Mouse (Mus musculus): ENCODE results near the gene Macrod2. TPM values are rescaled to one million over a fixed set of nuclear protein-coding genes. Genes with fewer than 3 reads are reported as not detected.

Macrod2 gene
- total and polyA plus RNA-seq, 2 experiments from 2014 or later: 5.5 to 17.4 TPM

DNA sequence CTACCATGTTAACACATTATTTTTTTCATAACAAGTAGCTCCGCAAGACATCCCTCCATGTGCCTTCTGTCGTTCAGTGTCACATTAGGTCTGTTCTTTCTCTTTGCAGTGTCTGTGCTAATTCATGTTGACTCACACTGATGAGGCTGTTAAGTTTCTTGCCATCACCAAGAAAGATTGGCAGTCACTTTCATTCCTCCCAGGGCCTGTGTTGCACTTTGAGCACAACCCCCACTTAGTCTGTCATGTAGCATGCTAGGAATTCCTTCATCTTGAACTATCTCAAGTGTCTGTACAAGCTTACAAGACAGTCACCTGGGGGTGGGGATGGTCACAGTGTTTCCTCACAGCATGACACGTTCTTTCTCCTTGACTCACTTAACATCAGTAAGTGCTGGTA is 696.2 kb downstream of the Macrod2 start:
- Histone ChIP-seq H3K27me3 (ENCODE audit: control insufficient read depth, insufficient read depth, low read length) (no peaks in the 10 kb centered on the region), H3K9me3 (replicated peaks; ENCODE audit: control insufficient read depth, low read length) (0 out of 2 replicates have a peak, but pooled peaks cover 4% of the 10 kb centered on the region), H3K4me2 (ENCODE audit: low read depth, low read length) (no peak overlapping the region), H3K4me3 (ENCODE audit: low read depth, low read length) (no peak overlapping the region), H3K4me1 (ENCODE audit: control insufficient read depth, insufficient read depth) (no peaks in the 10 kb centered on the region), H3K27ac (ENCODE audit: low read depth) (no peak overlapping the region), H3K36me3 (replicated peaks; ENCODE audit: control insufficient read depth, insufficient read depth, low read length) (no peaks in the 10 kb centered on the region), H3K9ac (replicated peaks; ENCODE audit: low read depth, low read length) (no peak overlapping the region)
- 31% methylated on average over 3 of the region's 3 CpGs for WGBS
- no peak for ATAC-seq (ENCODE audit: insufficient read depth, low read depth)
- TF ChIP-seq CTCF (IDR thresholded peaks at IDR 0.05; ENCODE audit: low read depth): no peak
- TF ChIP-seq EP300 (IDR thresholded peaks at IDR 0.05; ENCODE audit: low read depth): no peak
- peak; percentile 16 for DNase-seq (ENCODE audit: low spot score)

DNA sequence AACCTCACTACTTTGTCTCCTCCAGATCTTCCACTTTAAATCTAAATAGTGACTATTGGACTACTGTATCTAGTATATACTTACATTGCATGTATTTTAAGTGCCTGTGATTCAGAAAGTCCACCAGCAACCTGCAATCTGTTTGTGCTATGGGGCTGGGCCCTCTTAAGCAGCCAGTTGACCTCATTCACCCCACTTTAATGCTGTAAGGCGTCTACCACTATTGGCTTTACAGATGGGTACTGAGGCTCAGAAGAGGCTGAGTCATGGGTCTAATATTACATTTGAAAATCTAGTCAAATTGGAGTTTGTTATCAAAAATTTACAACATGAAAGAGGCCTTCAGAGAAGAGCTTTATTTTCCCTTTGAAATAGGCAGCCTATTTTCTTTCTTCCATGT is 722.5 kb downstream of the Macrod2 start:
- DNase-seq (ENCODE audit: low spot score): no peak
- TF ChIP-seq EP300 (IDR thresholded peaks at IDR 0.05; ENCODE audit: low read depth): no peak
- Histone ChIP-seq H3K4me3 (ENCODE audit: low read depth, low read length) (no peak overlapping the region), H3K9ac (replicated peaks; ENCODE audit: low read depth, low read length) (no peak overlapping the region), H3K27me3 (ENCODE audit: control insufficient read depth, insufficient read depth, low read length) (no peaks in the 10 kb centered on the region), H3K4me2 (ENCODE audit: low read depth, low read length) (no peak overlapping the region), H3K27ac (ENCODE audit: low read depth) (no peak overlapping the region), H3K4me1 (ENCODE audit: control insufficient read depth, insufficient read depth) (0 out of 2 replicates have a peak, but pooled peaks cover 3% of the 10 kb centered on the region), H3K9me3 (replicated peaks; ENCODE audit: control insufficient read depth, low read length) (no peaks in the 10 kb centered on the region), H3K36me3 (replicated peaks; ENCODE audit: control insufficient read depth, insufficient read depth, low read length) (no peaks in the 10 kb centered on the region)
- ATAC-seq (ENCODE audit: insufficient read depth, low read depth): no peak
- WGBS: 61% methylated on average over 1 of the region's 1 CpGs

DNA sequence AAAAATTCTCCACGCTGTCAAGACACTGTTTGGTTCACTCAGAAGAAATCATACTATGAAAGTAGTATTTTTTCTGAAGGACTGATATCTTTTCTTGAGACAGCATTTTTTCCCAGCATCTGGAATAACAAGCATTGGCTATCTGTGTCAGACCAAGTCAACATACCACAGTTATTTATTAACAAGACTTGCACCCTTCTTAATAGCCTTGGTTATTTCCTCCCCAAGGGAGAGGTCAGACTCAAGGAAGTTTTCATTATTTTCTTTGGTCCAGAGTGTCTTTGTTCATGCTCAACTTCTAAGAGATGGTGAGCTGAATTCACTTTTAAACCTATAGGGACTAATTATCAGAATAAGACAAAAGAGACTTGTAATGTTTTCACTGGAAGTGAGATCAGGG is 728.8 kb downstream of the Macrod2 start:
- Histone ChIP-seq H3K36me3 (replicated peaks; ENCODE audit: control insufficient read depth, insufficient read depth, low read length) (no peaks in the 10 kb centered on the region), H3K4me1 (ENCODE audit: control insufficient read depth, insufficient read depth) (no peaks in the 10 kb centered on the region), H3K9ac (replicated peaks; ENCODE audit: low read depth, low read length) (no peak overlapping the region), H3K27ac (ENCODE audit: low read depth) (no peak overlapping the region), H3K27me3 (ENCODE audit: control insufficient read depth, insufficient read depth, low read length) (no peaks in the 10 kb centered on the region), H3K4me2 (ENCODE audit: low read depth, low read length) (no peak overlapping the region), H3K4me3 (ENCODE audit: low read depth, low read length) (no peak overlapping the region), H3K9me3 (replicated peaks; ENCODE audit: control insufficient read depth, low read length) (no peaks in the 10 kb centered on the region)
- DNase-seq (ENCODE audit: low spot score) (no peak), ATAC-seq (ENCODE audit: insufficient read depth, low read depth) (no peak)
- WGBS: 68% methylated on average over 1 of the region's 1 CpGs
- TF ChIP-seq CTCF (IDR thresholded peaks at IDR 0.05; ENCODE audit: low read depth): no peak
- TF ChIP-seq EP300 (IDR thresholded peaks at IDR 0.05; ENCODE audit: low read depth): no peak

DNA sequence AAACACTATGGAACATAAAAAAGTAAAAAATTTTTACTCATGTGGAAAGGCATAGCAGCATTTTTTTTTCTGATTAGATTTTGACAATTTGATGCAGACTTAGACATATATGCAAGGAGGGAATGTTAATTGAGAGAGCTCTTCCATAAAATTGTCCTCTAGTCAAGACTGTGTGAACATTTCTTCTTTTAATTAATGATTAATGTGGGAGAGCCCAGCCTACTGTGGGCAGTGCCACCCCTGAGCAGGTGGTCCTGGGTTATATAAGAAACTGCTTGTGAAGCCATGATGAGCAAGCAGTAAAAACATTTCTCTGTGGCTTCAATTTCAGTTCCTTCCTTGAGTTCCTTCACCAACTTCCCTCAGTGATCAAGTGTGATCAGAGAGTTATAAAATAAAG is 730.5 kb downstream of the Macrod2 start:
- no peak overlapping the region for H3K4me3 ChIP-seq (ENCODE audit: low read depth, low read length)
- no peak for ATAC-seq (ENCODE audit: insufficient read depth, low read depth)
- no peaks in the 10 kb centered on the region for H3K36me3 ChIP-seq (replicated peaks; ENCODE audit: control insufficient read depth, insufficient read depth, low read length)
- TF ChIP-seq CTCF (IDR thresholded peaks at IDR 0.05; ENCODE audit: low read depth) (no peak), EP300 (IDR thresholded peaks at IDR 0.05; ENCODE audit: low read depth) (no peak)
- no peak for DNase-seq (ENCODE audit: low spot score)
- H3K27ac ChIP-seq (ENCODE audit: low read depth): no peak overlapping the region
- H3K4me2 ChIP-seq (ENCODE audit: low read depth, low read length): no peak overlapping the region
- H3K9me3 ChIP-seq (replicated peaks; ENCODE audit: control insufficient read depth, low read length): no peaks in the 10 kb centered on the region
- H3K27me3 ChIP-seq (ENCODE audit: control insufficient read depth, insufficient read depth, low read length): no peaks in the 10 kb centered on the region
- no peak overlapping the region for H3K9ac ChIP-seq (replicated peaks; ENCODE audit: low read depth, low read length)
- no peaks in the 10 kb centered on the region for H3K4me1 ChIP-seq (ENCODE audit: control insufficient read depth, insufficient read depth)

DNA sequence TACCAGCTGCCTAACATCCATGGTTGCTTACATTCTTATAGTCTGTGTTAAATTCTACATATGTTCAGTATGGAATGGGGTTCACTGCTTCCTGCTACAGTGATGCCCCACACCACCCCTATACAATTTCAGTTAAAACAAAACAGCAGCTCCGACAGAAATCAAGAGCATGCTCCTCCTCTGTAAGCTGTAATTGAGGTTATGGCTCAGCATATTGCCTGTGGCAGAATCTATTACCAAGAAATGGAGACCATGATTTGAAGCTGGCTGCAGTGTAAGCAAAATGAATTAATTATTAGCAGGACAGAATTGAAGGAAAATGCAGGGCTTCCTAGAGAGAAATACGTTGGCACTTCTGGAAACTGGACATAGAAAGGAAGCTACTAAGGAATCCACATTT is 747.2 kb downstream of the Macrod2 start:
- 87% methylated on average over 2 of the region's 2 CpGs for WGBS
- no peak for ATAC-seq (ENCODE audit: insufficient read depth, low read depth)
- H3K27ac ChIP-seq (ENCODE audit: low read depth): no peak overlapping the region

GRCm38 (mm10) chr2:141152011-141152772 is 757.1 kb downstream of the Macrod2 start:
- DNase-seq (ENCODE audit: low spot score): peak; percentile 15
- ATAC-seq (ENCODE audit: insufficient read depth, low read depth): peak; percentile 73; the same call in 1 of the 2 replicates
- 42% methylated on average over 7 of the region's 7 CpGs for WGBS
- H3K9ac ChIP-seq (replicated peaks; ENCODE audit: low read depth, low read length): no peak overlapping the region
- no peak overlapping the region for H3K4me3 ChIP-seq (ENCODE audit: low read depth, low read length)
- H3K27me3 ChIP-seq (ENCODE audit: control insufficient read depth, insufficient read depth, low read length): no peaks in the 10 kb centered on the region
- H3K4me2 ChIP-seq (ENCODE audit: low read depth, low read length): no peak overlapping the region; the same call in 1 of the 2 replicates
- no peaks in the 10 kb centered on the region for H3K9me3 ChIP-seq (replicated peaks; ENCODE audit: control insufficient read depth, low read length)
- no peaks in the 10 kb centered on the region for H3K36me3 ChIP-seq (replicated peaks; ENCODE audit: control insufficient read depth, insufficient read depth, low read length)
- no peak overlapping the region for H3K27ac ChIP-seq (ENCODE audit: low read depth)
- peaks cover 11% of the 10 kb centered on the region for H3K4me1 ChIP-seq (ENCODE audit: control insufficient read depth, insufficient read depth)
- TF ChIP-seq CTCF (IDR thresholded peaks at IDR 0.05; ENCODE audit: low read depth) (no peak), EP300 (IDR thresholded peaks at IDR 0.05; ENCODE audit: low read depth) (no peak)

More for the DNA sequence above, 747.2 kb downstream of the Macrod2 start:
- Histone ChIP-seq H3K4me2 (ENCODE audit: low read depth, low read length) (no peak overlapping the region), H3K27me3 (ENCODE audit: control insufficient read depth, insufficient read depth, low read length) (no peaks in the 10 kb centered on the region), H3K4me1 (ENCODE audit: control insufficient read depth, insufficient read depth) (no peaks in the 10 kb centered on the region), H3K9ac (replicated peaks; ENCODE audit: low read depth, low read length) (no peak overlapping the region), H3K4me3 (ENCODE audit: low read depth, low read length) (no peak overlapping the region), H3K9me3 (replicated peaks; ENCODE audit: control insufficient read depth, low read length) (no peaks in the 10 kb centered on the region), H3K36me3 (replicated peaks; ENCODE audit: control insufficient read depth, insufficient read depth, low read length) (no peaks in the 10 kb centered on the region)
- TF ChIP-seq CTCF (IDR thresholded peaks at IDR 0.05; ENCODE audit: low read depth) (no peak), EP300 (IDR thresholded peaks at IDR 0.05; ENCODE audit: low read depth) (no peak)
- DNase-seq (ENCODE audit: low spot score): no peak
